Mouse (Mus musculus) liver, adult 2 months (tissue): ENCODE data around the gene Mapk8ip2.

ENCODE experiments used
- CTCF ChIP-seq: fragments of 200-500 bp; IDR thresholded peaks from 2 replicates; pipeline ENCODE4 v1.5.1; 2011; ENCODE audit warnings: low read depth, low read length, control low read depth
- POLR2A ChIP-seq: fragments of 200-500 bp; IDR thresholded peaks from 2 replicates; pipeline ENCODE4 v1.6.1; 2011; ENCODE audit warnings: low read length, control low read depth; ENCODE audit not compliant: insufficient read depth; ENCODE audit errors: extremely low read depth

- TF ChIP-seq CTCF: no peak
- no peak for TF ChIP-seq POLR2A
Observed at GRCm38 (mm10) chr15:89459821-89460220, 6.1 kb downstream of the Mapk8ip2 start.
